In genomic region chrX:85496943-85497342, GRCm38 (mm10) we compare ENCODE assay signal across 11 mouse cellular contexts.
DNase-seq lines count a peak whose midpoint lies in the region; ATAC-seq lines count a peak whose summit lies in the region.
"Had no signal": no experiment of that assay in that cellular context is flagged by ENCODE, and none has a peak within 500 bp of the region (broad histone marks: within the 10 kb centered on the region; RNA-seq: fewer than 3 reads in every experiment).

No protein-coding gene starts in this region.

- H3K4me3 ChIP-seq in kidney, embryonic 14.5 days (ENCODE audit: low read length): no peak overlapping the region
- H3K4me3 ChIP-seq: limb, embryonic 13.5 days had no signal

- H3K4me1 ChIP-seq in kidney, embryonic 14.5 days (ENCODE audit: control insufficient read depth, insufficient read depth, low read length): no peaks in the 10 kb centered on the region
- H3K4me1 ChIP-seq: limb, embryonic 13.5 days had no signal

- H3K4me2 ChIP-seq in kidney, embryonic 14.5 days (replicated peaks; ENCODE audit: low read depth, low read length): no peak overlapping the region
- H3K4me2 ChIP-seq: limb, embryonic 13.5 days had no signal

- 80% methylated on average over 1 of the region's 1 CpGs for WGBS in kidney, embryonic 14.5 days

- no peak overlapping the region for H3K9ac ChIP-seq in kidney, embryonic 14.5 days (ENCODE audit: low read depth, low read length)
- H3K9ac ChIP-seq: limb, embryonic 13.5 days had no signal

- no peaks in the 10 kb centered on the region for H3K9me3 ChIP-seq in kidney, embryonic 14.5 days (ENCODE audit: control insufficient read depth, low read length)
- H3K9me3 ChIP-seq: limb, embryonic 13.5 days had no signal

- ATAC-seq in kidney, embryonic 14.5 days (ENCODE audit: low FRiP score, low TSS enrichment): no peak
- ATAC-seq in megakaryocyte-erythroid progenitor cell, adult 5-6 weeks (replicated peaks; ENCODE audit: low FRiP score, low TSS enrichment, poor library complexity, severe bottlenecking): no peak

- H3K36me3 ChIP-seq in kidney, embryonic 14.5 days (ENCODE audit: control insufficient read depth, insufficient read depth, low read length): no peaks in the 10 kb centered on the region
- H3K36me3 ChIP-seq: limb, embryonic 13.5 days had no signal

- H3K27me3 ChIP-seq in kidney, embryonic 14.5 days (ENCODE audit: control insufficient read depth, insufficient read depth, low read length): no peaks in the 10 kb centered on the region
- H3K27me3 ChIP-seq: limb, embryonic 13.5 days had no signal

- peak; percentile 1 to 2 for DNase-seq in adrenal gland, postnatal 36 days
- no peak for DNase-seq in adrenal gland, adult 18-20 months (ENCODE audit: low spot score in 2 of 2)
- peak; percentile 3 for DNase-seq in kidney, adult 18-20 months
- peak; percentile 5 for DNase-seq in right cerebral cortex, postnatal 14 days
- DNase-seq in right cerebral cortex, postnatal 4 days: no peak
- DNase-seq in thymus, postnatal 14 days: no peak
- DNase-seq: cerebellum, postnatal 25 days; retina, postnatal 1 day had no signal

- no peak overlapping the region for H3K27ac ChIP-seq in kidney, embryonic 14.5 days (ENCODE audit: low read depth, low read length)
- H3K27ac ChIP-seq: limb, embryonic 13.5 days had no signal

Comparison
In these comparisons a context has a peak if more than half of its experiments do, and no peak if none do; other contexts are left out.
1. DNase-seq: peak in adrenal gland, postnatal 36 days (2 of 2), kidney, adult 18-20 months (single experiment) and right cerebral cortex, postnatal 14 days (single experiment); none in adrenal gland, adult 18-20 months (0 of 2), right cerebral cortex, postnatal 4 days (single experiment) and thymus, postnatal 14 days (single experiment).